Mouse (Mus musculus) MEL (cell line): ENCODE results near the gene Ankrd33b. TPM values are rescaled to one million over a fixed set of nuclear protein-coding genes. Genes with fewer than 3 reads are reported as not detected.

Source experiments
- DNase-seq: peaks from one replicate; pipeline ENCODE4 v3.0.0; 2011; ENCODE audit warnings: low read depth, low spot score
- H3K27ac ChIP-seq: 2 replicates; pipeline ENCODE4 v1.5.1; 2012; ENCODE audit warnings: low read depth, mild to moderate bottlenecking, control low read depth, low read length, moderate library complexity; ENCODE audit not compliant: control insufficient read depth
- H3K27me3 ChIP-seq, 2 experiments: fragments of 150-350 bp in 1 of 2; sonication (generic) in 1 of 2; 2 replicates each; pipeline ENCODE4 v1.6.1; 2012; ENCODE audit warnings: low read length in 2 of 2, mild to moderate bottlenecking in 2 of 2, improper control_type of control experiment in 1 of 2, moderate library complexity in 1 of 2; ENCODE audit not compliant: insufficient read depth in 2 of 2, control insufficient read depth in 1 of 2
- H3K36me3 ChIP-seq, 2 experiments: 2 replicates each; pipeline ENCODE4 v1.6.1; 2012 to 2014; ENCODE audit warnings: low read length in 2 of 2, improper control_type of control experiment in 1 of 2, inconsistent platforms in 1 of 2, mild to moderate bottlenecking in 1 of 2; ENCODE audit not compliant: insufficient read depth in 2 of 2, control insufficient read depth in 1 of 2
- H3K4me1 ChIP-seq, 2 experiments: fragments of 150-350 bp in 1 of 2; sonication (generic) in 1 of 2; 2 replicates each; pipeline ENCODE4 v1.6.1; 2012; ENCODE audit warnings: low read length in 2 of 2, improper control_type of control experiment in 1 of 2, mild to moderate bottlenecking in 1 of 2; ENCODE audit not compliant: insufficient read depth in 2 of 2, control insufficient read depth in 1 of 2
- H3K4me3 ChIP-seq, 2 experiments: fragments of 150-350 bp in 1 of 2; sonication (generic) in 1 of 2; 2 replicates each; pipeline ENCODE4 v1.5.1; 2012; ENCODE audit warnings: low read depth in 2 of 2, low read length in 2 of 2, mild to moderate bottlenecking in 2 of 2, moderate library complexity in 2 of 2, control low read depth in 1 of 2, improper control_type of control experiment in 1 of 2; ENCODE audit not compliant: control insufficient read depth in 1 of 2, insufficient read depth in 1 of 2
- H3K79me2 ChIP-seq: 2 replicates; pipeline ENCODE4 v1.6.1; 2012; ENCODE audit warnings: mild to moderate bottlenecking, low read length, moderate library complexity; ENCODE audit not compliant: control insufficient read depth, poor library complexity, insufficient read depth
- H3K9ac ChIP-seq: 2 replicates; pipeline ENCODE4 v1.6.1; 2012; ENCODE audit warnings: low read depth, mild to moderate bottlenecking, control low read depth, low read length, moderate library complexity; ENCODE audit not compliant: control insufficient read depth, poor library complexity, severe bottlenecking
- H3K9me3 ChIP-seq: fragments of 150-350 bp; sonication (generic); replicated peaks from 2 replicates; pipeline ENCODE4 v1.6.1; 2012; ENCODE audit warnings: mild to moderate bottlenecking, low read length, improper control_type of control experiment, moderate library complexity; ENCODE audit not compliant: insufficient read depth
- BHLHE40 ChIP-seq: IDR thresholded peaks from 2 replicates; pipeline ENCODE4 v1.6.1; 2012; ENCODE audit warnings: low read depth, mild to moderate bottlenecking, inconsistent platforms, low read length, improper control_type of control experiment, borderline replicate concordance
- CTCF ChIP-seq, 3 experiments: IDR thresholded peaks in 2 of 3; conservative IDR thresholded peaks in 1 of 3; 2 replicates each; pipeline ENCODE4 v1.5.1; 2011 to 2012; ENCODE audit warnings: low read length in 3 of 3, low read depth in 2 of 3, mild to moderate bottlenecking in 2 of 3, improper control_type of control experiment in 1 of 3, inconsistent platforms in 1 of 3, mixed read lengths in 1 of 3, moderate library complexity in 1 of 3; ENCODE audit not compliant: control insufficient read depth in 1 of 3, insufficient read depth in 1 of 3, poor library complexity in 1 of 3, severe bottlenecking in 1 of 3
- E2F4 ChIP-seq: IDR thresholded peaks from 2 replicates; pipeline ENCODE4 v1.6.1; 2011; ENCODE audit warnings: low read depth, low read length, improper control_type of control experiment, borderline replicate concordance
- ELF1 ChIP-seq: IDR thresholded peaks from 2 replicates; pipeline ENCODE4 v1.6.1; 2014; ENCODE audit warnings: low read depth, mild to moderate bottlenecking, inconsistent platforms, low read length, improper control_type of control experiment, moderate library complexity
- ETS1 ChIP-seq: IDR thresholded peaks from 2 replicates; pipeline ENCODE4 v1.6.1; 2012; ENCODE audit warnings: low read depth, mild to moderate bottlenecking, inconsistent platforms, low read length, improper control_type of control experiment, moderate library complexity
- GABPA ChIP-seq: IDR thresholded peaks from 2 replicates; pipeline ENCODE4 v1.6.1; 2012; ENCODE audit warnings: low read depth, mild to moderate bottlenecking, inconsistent platforms, low read length, improper control_type of control experiment, moderate library complexity
- JUND ChIP-seq: IDR thresholded peaks from 2 replicates; pipeline ENCODE4 v1.6.1; 2011; ENCODE audit warnings: low read depth, mild to moderate bottlenecking, improper control_type of control experiment, low read length
- MAFK ChIP-seq: IDR thresholded peaks from 2 replicates; pipeline ENCODE4 v1.6.1; 2011; ENCODE audit warnings: low read depth, mild to moderate bottlenecking, low read length, improper control_type of control experiment, borderline replicate concordance
- MEF2A ChIP-seq: IDR thresholded peaks from 2 replicates; pipeline ENCODE4 v1.6.1; 2014; ENCODE audit warnings: low read depth, mild to moderate bottlenecking, inconsistent platforms, low read length, improper control_type of control experiment; ENCODE audit not compliant: poor library complexity, insufficient replicate concordance, severe bottlenecking; ENCODE audit errors: extremely low read depth
- MYB ChIP-seq: IDR thresholded peaks from 2 replicates; pipeline ENCODE4 v1.6.1; 2011; ENCODE audit warnings: mild to moderate bottlenecking, low read depth, low read length, improper control_type of control experiment
- NELFE ChIP-seq: IDR thresholded peaks from 2 replicates; pipeline ENCODE4 v1.6.1; 2011; ENCODE audit warnings: low read depth, low read length, improper control_type of control experiment
- NRF1 ChIP-seq: IDR thresholded peaks from 2 replicates; pipeline ENCODE4 v1.6.1; 2014; ENCODE audit warnings: low read depth, mild to moderate bottlenecking, inconsistent platforms, low read length, improper control_type of control experiment, moderate library complexity; ENCODE audit not compliant: poor library complexity, insufficient read depth, severe bottlenecking
- POLR2AphosphoS2 ChIP-seq: IDR thresholded peaks from 2 replicates; pipeline ENCODE4 v1.6.1; 2011; ENCODE audit warnings: low read length, improper control_type of control experiment
- POLR2AphosphoS5 ChIP-seq: IDR thresholded peaks from 2 replicates; pipeline ENCODE4 v1.6.1; 2012; ENCODE audit warnings: low read depth, borderline replicate concordance, mild to moderate bottlenecking, inconsistent platforms, low read length, moderate library complexity, mixed read lengths
- RAD21 ChIP-seq: IDR thresholded peaks from 2 replicates; pipeline ENCODE4 v1.6.1; 2011; ENCODE audit warnings: mild to moderate bottlenecking, low read depth, low read length, improper control_type of control experiment
- SMC3 ChIP-seq: IDR thresholded peaks from 2 replicates; pipeline ENCODE4 v1.6.1; 2011; ENCODE audit warnings: low read depth, low read length, improper control_type of control experiment
- TAL1 ChIP-seq: IDR thresholded peaks from 2 replicates; pipeline ENCODE4 v1.6.1; 2012; ENCODE audit warnings: mild to moderate bottlenecking, inconsistent platforms, low read length, moderate library complexity, mixed read lengths
- TBP ChIP-seq: IDR thresholded peaks from 2 replicates; pipeline ENCODE4 v1.8.0; 2011; ENCODE audit warnings: low read depth, low read length, improper control_type of control experiment
- TCF12 ChIP-seq: IDR thresholded peaks from 2 replicates; pipeline ENCODE4 v1.6.1; 2014; ENCODE audit warnings: low read depth, mild to moderate bottlenecking, inconsistent platforms, low read length, improper control_type of control experiment, moderate library complexity
- polyA plus RNA-seq, 2 experiments: library from polyadenylated mRNA; stranded (reverse) in 1 of 2; unstranded in 1 of 2; fragments of >175 nt in 1 of 2; fragments of >200 nt in 1 of 2; gene quantifications; 2 replicates each; pipeline versions ENCODE4 v1.2.1 to v1.2.4; 2012; ENCODE audit warnings: low replicate concordance in 2 of 2, low read depth in 1 of 2; ENCODE audit not compliant: insufficient read length in 2 of 2, insufficient read depth in 1 of 2, missing spikeins in 1 of 2
- total RNA-seq: library from RNA; depleted of rRNA; stranded (reverse); fragments of 300-350 nt; gene quantifications from 2 replicates; pipeline ENCODE4 v1.2.3, GENCODE M21; 2012

Ankrd33b gene
- total and polyA plus RNA-seq, 3 experiments: 11.1 to 16.1 TPM; not detected in 1

- no peaks in the 10 kb centered on the region for H3K27me3 ChIP-seq
- no peaks in the 10 kb centered on the region for H3K36me3 ChIP-seq
- H3K27ac ChIP-seq: no peak overlapping the region
- peak; percentile 40 for DNase-seq
- H3K9ac ChIP-seq: no peak overlapping the region
- peak; percentile 19 to 58 (median 43); a peak in 4 of 6 replicates for TF ChIP-seq CTCF (IDR thresholded peaks at IDR 0.05 in 2 of 3, conservative IDR thresholded peaks at IDR 0.05 in 1 of 3; ENCODE audit: control insufficient read depth in 1 of 3, insufficient read depth in 1 of 3, low read depth in 2 of 3, low read length in 3 of 3, poor library complexity in 1 of 3, severe bottlenecking in 1 of 3)
- TF ChIP-seq TCF12: no peak
- no peak for TF ChIP-seq E2F4
- TF ChIP-seq RAD21: peak; percentile 26
- peak; percentile 39 for TF ChIP-seq SMC3
- no peak for TF ChIP-seq POLR2AphosphoS2
- no peaks in the 10 kb centered on the region for H3K4me1 ChIP-seq
- H3K4me3 ChIP-seq: no peak overlapping the region
- no peaks in the 10 kb centered on the region for H3K9me3 ChIP-seq
- H3K79me2 ChIP-seq: no peaks in the 10 kb centered on the region
Measured at GRCm38 (mm10) chr15:31320598-31321377, 46.7 kb downstream of the Ankrd33b start.

- no peaks in the 10 kb centered on the region for H3K79me2 ChIP-seq
- H3K9ac ChIP-seq: no peak overlapping the region
- H3K4me3 ChIP-seq: no peak overlapping the region
- TF ChIP-seq NRF1 (no peak), NELFE (no peak), BHLHE40 (no peak), TAL1 (no peak), SMC3 (no peak), ELF1 (no peak), MYB (no peak), TBP (no peak), GABPA (no peak), MEF2A (no peak), ETS1 (no peak), E2F4 (no peak), POLR2AphosphoS5 (no peak), MAFK (no peak), JUND (no peak), POLR2AphosphoS2 (no peak)
- DNase-seq: no peak
- H3K4me1 ChIP-seq: no peaks in the 10 kb centered on the region
- no peak overlapping the region for H3K27ac ChIP-seq
- H3K36me3 ChIP-seq: no peaks in the 10 kb centered on the region
- H3K27me3 ChIP-seq: no peaks in the 10 kb centered on the region
- no peaks in the 10 kb centered on the region for H3K9me3 ChIP-seq
Measured at GRCm38 (mm10) chr15:31319046-31319445, 48.5 kb downstream of the Ankrd33b start.
